Mouse (Mus musculus): ENCODE measurements at regions not wholly inside any gene's neighbourhood (a gene's known extent, or its start where the extent isn't known, plus 50 kb on each side); places are given as distances from the start of the nearest gene placed in this dataset.

DNA sequence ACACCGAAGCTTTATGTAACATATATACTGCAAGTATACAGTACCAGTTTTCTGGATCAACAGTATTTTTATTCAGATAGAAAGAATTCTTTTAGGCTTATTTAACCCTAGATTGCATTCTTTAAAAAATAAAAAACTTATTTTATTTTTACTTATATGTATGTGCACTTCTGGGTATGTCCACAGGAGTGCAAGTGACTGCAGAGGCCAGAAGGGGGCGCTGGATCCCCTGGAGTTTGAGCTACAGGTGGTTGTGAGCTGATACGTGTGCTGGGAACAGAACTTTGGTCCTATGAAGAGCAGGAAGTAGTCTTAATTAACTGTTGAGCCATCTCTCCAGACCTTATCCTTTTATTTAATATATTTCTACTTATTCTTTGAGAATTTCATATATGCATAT, 145.3 kb upstream of the Atp1b1 start:
- Histone ChIP-seq H3K4me2 (ENCODE audit: low read depth, low read length) (no peak overlapping the region), H3K4me1 (ENCODE audit: control insufficient read depth, insufficient read depth) (no peaks in the 10 kb centered on the region), H3K9ac (replicated peaks; ENCODE audit: low read depth, low read length) (no peak overlapping the region), H3K27ac (ENCODE audit: low read depth) (no peak overlapping the region), H3K36me3 (replicated peaks; ENCODE audit: control insufficient read depth, insufficient read depth, low read length) (no peaks in the 10 kb centered on the region), H3K9me3 (replicated peaks; ENCODE audit: control insufficient read depth, low read length) (no peaks in the 10 kb centered on the region), H3K27me3 (ENCODE audit: control insufficient read depth, insufficient read depth, low read length) (no peaks in the 10 kb centered on the region), H3K4me3 (ENCODE audit: low read depth, low read length) (no peak overlapping the region)
- ATAC-seq (ENCODE audit: insufficient read depth, low read depth), result no peak
- WGBS, result 78% methylated on average over 3 of the region's 3 CpGs
- TF ChIP-seq CTCF (IDR thresholded peaks at IDR 0.05; ENCODE audit: low read depth) (no peak), EP300 (IDR thresholded peaks at IDR 0.05; ENCODE audit: low read depth) (no peak)
- no peak for DNase-seq (ENCODE audit: low spot score)

DNA sequence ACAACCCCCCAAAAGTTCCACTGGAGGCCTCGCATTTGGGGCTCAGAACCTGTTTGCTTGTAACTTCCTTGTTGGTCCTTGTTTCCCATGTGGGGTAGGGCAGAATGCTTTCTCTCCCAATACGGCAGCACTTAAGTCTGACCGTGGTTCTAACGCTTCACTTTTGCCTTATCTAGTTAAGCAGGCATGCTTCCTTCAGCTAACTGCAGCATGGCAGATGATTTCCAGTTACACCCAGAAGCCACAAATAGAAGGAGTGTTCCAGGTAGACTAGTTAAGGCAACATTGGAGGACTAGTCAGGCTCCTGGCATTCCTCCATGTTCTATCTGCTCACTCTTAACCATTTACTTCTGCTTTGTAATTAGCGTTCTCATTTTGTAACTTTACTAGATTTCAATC, 144.4 kb upstream of the Atp1b1 start:
- no peak for ATAC-seq (ENCODE audit: insufficient read depth, low read depth)
- no peak overlapping the region for H3K4me2 ChIP-seq (ENCODE audit: low read depth, low read length)

GRCm38 (mm10) chr1:164590205-164590613, 132.1 kb upstream of the Atp1b1 start:
- no peak for ATAC-seq (ENCODE audit: insufficient read depth, low read depth)

More for the DNA sequence above, 144.4 kb upstream of the Atp1b1 start:
- no peaks in the 10 kb centered on the region for H3K9me3 ChIP-seq (replicated peaks; ENCODE audit: control insufficient read depth, low read length)
- H3K27me3 ChIP-seq (ENCODE audit: control insufficient read depth, insufficient read depth, low read length), result no peaks in the 10 kb centered on the region
- 64% methylated on average over 5 of the region's 5 CpGs for WGBS
- no peak overlapping the region for H3K9ac ChIP-seq (replicated peaks; ENCODE audit: low read depth, low read length)
- TF ChIP-seq CTCF (IDR thresholded peaks at IDR 0.05; ENCODE audit: low read depth) (no peak), EP300 (IDR thresholded peaks at IDR 0.05; ENCODE audit: low read depth) (no peak)
- no peaks in the 10 kb centered on the region for H3K4me1 ChIP-seq (ENCODE audit: control insufficient read depth, insufficient read depth)
- no peak for DNase-seq (ENCODE audit: low spot score)
- no peak overlapping the region for H3K27ac ChIP-seq (ENCODE audit: low read depth)
- no peak overlapping the region for H3K4me3 ChIP-seq (ENCODE audit: low read depth, low read length)
- H3K36me3 ChIP-seq (replicated peaks; ENCODE audit: control insufficient read depth, insufficient read depth, low read length), result no peaks in the 10 kb centered on the region

GRCm38 (mm10) chr1:164586066-164586989, 128.2 kb upstream of the Atp1b1 start:
- Histone ChIP-seq H3K9me3 (replicated peaks; ENCODE audit: control insufficient read depth, low read length) (no peaks in the 10 kb centered on the region), H3K4me2 (ENCODE audit: low read depth, low read length) (peak overlapping the region; percentile 36; the same call in 1 of the 2 replicates), H3K9ac (replicated peaks; ENCODE audit: low read depth, low read length) (no peak overlapping the region), H3K4me1 (ENCODE audit: control insufficient read depth, insufficient read depth) (peaks cover 5% of the 10 kb centered on the region; the same call in 1 of the 2 replicates), H3K27ac (ENCODE audit: low read depth) (0 out of 2 replicates have a peak overlapping the region, but pooled peaks have one; percentile 17), H3K27me3 (ENCODE audit: control insufficient read depth, insufficient read depth, low read length) (no peaks in the 10 kb centered on the region), H3K4me3 (ENCODE audit: low read depth, low read length) (no peak overlapping the region), H3K36me3 (replicated peaks; ENCODE audit: control insufficient read depth, insufficient read depth, low read length) (no peaks in the 10 kb centered on the region)
- DNase-seq (ENCODE audit: low spot score) (peak; percentile 25), ATAC-seq (ENCODE audit: insufficient read depth, low read depth) (peak; percentile 49; the same call in 1 of the 2 replicates)
- TF ChIP-seq CTCF (IDR thresholded peaks at IDR 0.05; ENCODE audit: low read depth) (no peak), EP300 (IDR thresholded peaks at IDR 0.05; ENCODE audit: low read depth) (no peak)
- WGBS, result 27% methylated on average over 11 of the region's 11 CpGs

More at GRCm38 (mm10) chr1:164590205-164590613, 132.1 kb upstream of the Atp1b1 start:
- Histone ChIP-seq H3K27ac (ENCODE audit: low read depth) (no peak overlapping the region), H3K4me3 (ENCODE audit: low read depth, low read length) (no peak overlapping the region), H3K4me2 (ENCODE audit: low read depth, low read length) (no peak overlapping the region), H3K9me3 (replicated peaks; ENCODE audit: control insufficient read depth, low read length) (no peaks in the 10 kb centered on the region), H3K36me3 (replicated peaks; ENCODE audit: control insufficient read depth, insufficient read depth, low read length) (no peaks in the 10 kb centered on the region), H3K4me1 (ENCODE audit: control insufficient read depth, insufficient read depth) (peaks cover 5% of the 10 kb centered on the region; the same call in 1 of the 2 replicates), H3K27me3 (ENCODE audit: control insufficient read depth, insufficient read depth, low read length) (no peaks in the 10 kb centered on the region), H3K9ac (replicated peaks; ENCODE audit: low read depth, low read length) (no peak overlapping the region)
- DNase-seq (ENCODE audit: low spot score), result no peak
- WGBS, result 69% methylated on average over 3 of the region's 3 CpGs
- TF ChIP-seq EP300 (IDR thresholded peaks at IDR 0.05; ENCODE audit: low read depth) (no peak), CTCF (IDR thresholded peaks at IDR 0.05; ENCODE audit: low read depth) (no peak)

DNA sequence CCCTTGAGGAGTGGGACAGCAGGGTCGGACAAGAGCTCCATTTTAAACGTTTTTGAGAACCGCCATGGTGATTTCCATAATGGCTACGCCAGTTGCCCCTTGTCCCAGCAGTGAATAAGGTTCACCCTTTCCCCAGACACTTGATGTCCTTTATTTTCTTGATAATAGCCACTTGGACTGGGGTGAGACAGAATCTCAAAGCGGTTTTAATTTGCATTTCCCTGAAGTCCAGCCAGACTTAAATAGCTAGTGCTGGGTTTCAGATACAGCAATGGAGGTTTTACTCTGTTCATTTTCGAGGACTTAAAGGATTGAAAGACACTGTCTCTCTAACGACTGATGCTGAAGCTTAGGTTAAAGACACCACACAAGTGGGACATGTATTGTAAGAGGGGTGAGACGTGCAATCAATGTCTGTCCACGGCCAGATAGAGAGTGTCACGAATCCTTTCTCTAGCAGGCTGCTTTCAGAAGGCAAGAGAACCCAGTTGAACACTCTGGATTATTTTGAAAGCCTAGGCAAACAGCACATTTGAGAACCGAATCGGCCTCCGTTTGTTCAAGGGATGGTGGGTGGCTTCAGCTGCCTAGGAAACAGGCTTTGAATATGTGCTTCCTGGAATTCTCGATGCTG, 118.8 kb upstream of the Atp1b1 start:
- WGBS, result 77% methylated on average over 14 of the region's 14 CpGs
- no peak for TF ChIP-seq CTCF (IDR thresholded peaks at IDR 0.05; ENCODE audit: low read depth)
- TF ChIP-seq EP300 (IDR thresholded peaks at IDR 0.05; ENCODE audit: low read depth), result no peak
- ATAC-seq (ENCODE audit: insufficient read depth, low read depth) (no peak), DNase-seq (ENCODE audit: low spot score) (no peak)
- Histone ChIP-seq H3K4me3 (ENCODE audit: low read depth, low read length) (no peak overlapping the region), H3K27ac (ENCODE audit: low read depth) (no peak overlapping the region), H3K9me3 (replicated peaks; ENCODE audit: control insufficient read depth, low read length) (no peaks in the 10 kb centered on the region), H3K36me3 (replicated peaks; ENCODE audit: control insufficient read depth, insufficient read depth, low read length) (no peaks in the 10 kb centered on the region), H3K4me2 (ENCODE audit: low read depth, low read length) (no peak overlapping the region), H3K27me3 (ENCODE audit: control insufficient read depth, insufficient read depth, low read length) (no peaks in the 10 kb centered on the region), H3K9ac (replicated peaks; ENCODE audit: low read depth, low read length) (no peak overlapping the region), H3K4me1 (ENCODE audit: control insufficient read depth, insufficient read depth) (peaks cover 12% of the 10 kb centered on the region; the same call in 1 of the 2 replicates)
